Mouse (Mus musculus): ENCODE data around the gene Rasgef1b.

The Rasgef1b gene

GRCm38 (mm10) chr5:99483162-99483561, 245.7 kb downstream of the Rasgef1b start:
- DNase-seq = no peak

DNA sequence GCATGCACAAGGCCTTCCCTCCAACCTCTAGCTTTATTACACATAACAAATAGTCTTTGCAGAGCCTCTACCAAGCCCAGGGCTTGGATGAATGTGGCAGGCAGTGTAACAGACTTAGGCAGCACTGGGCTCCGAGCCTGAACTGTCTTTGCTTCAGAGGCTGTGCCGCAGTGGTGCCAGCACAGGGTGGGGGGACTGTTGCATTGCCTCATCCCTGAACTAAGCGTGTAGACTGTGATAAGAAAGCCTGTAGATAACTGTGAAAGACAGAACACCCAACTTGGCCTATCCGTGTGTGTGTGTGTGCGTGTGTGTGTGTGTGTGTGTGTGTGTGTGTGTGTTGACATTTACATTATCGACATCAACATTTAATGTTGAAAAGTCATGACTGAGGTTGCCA, 246.3 kb downstream of the Rasgef1b start:
- DNase-seq = no peak

DNA sequence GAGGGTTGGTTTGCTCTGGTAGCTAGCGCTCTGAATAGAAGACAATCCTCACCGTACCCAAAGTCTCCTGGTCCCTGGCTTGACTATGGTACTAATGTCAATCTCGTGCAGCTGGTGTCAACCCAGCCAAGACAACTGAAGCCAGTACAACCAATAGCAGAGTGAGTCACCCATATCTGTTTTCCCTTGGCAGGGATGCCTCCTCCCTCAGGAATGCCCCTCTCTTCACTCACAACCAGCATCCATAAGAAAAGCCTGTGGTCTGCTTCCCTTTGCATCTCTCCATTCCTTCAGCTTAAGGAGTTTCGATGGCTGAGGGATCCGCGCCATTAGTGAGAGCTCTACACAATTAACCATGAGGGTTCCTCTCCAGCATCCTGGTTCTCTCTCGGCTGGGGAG, 246.8 kb downstream of the Rasgef1b start:
- DNase-seq = no peak

- DNase-seq = no peak
Observed at GRCm38 (mm10) chr5:99480078-99481031, 248.5 kb downstream of the Rasgef1b start.

DNA sequence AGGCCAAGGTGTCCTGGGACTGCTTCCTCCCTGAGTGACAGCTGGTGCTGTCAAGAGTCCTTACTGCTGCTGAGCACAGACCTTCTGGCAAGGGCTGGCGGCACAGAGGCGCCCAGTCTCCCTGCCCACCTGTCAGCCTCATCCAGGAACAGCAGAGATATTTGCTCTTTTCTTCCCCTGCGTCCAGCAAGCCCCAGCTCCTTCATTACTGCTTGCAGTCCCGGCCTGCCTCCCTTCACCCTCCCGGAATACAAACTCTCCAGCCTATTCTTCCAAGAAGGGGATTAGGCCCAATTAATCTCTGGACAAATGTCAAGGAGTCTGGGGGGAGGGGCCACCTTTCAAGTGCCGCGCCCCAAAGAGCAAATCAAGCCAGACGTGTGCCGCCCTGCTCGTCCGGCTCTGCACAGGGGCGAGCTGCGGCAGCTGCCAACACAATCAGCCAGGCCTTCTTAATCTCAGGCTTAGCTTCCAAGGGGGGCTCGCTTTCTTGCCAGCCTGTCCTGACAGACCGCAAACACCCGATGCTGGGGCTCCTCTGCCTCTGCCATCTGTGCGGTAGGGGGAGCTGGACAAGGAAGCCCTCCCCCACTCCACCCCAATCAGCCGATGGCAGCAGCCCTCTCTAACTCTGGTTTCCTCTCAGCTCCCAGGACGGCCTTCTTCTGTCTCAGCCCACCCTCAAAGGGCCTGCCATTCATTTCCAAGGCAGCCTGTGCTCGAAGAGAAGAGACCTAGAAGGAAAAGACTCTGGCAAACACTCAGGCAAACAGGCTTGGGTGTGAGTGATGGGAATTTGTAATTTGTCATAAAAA, 249.4 kb downstream of the Rasgef1b start:
- DNase-seq = peak; percentile 45 to 69

DNA sequence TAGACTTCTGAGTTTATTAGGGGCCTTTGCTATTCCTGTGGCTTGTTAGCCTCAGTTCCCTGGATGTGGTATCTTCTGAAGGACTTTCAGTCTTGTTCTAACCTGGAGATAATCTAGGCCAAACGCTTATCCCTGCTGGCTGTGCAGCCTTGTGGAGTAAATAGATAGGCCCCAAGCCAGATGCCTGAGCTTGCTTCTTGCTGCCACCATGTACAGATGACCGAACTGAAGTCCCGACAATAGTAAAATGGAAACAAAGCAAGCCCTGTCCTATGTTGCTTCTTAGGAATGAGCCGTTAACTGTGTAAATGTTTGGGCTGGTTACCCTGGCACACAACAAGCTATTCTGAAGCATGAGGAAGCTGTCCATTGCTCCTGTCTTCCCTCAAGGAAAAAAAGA, 250.1 kb downstream of the Rasgef1b start:
- DNase-seq = no peak

- no peak for DNase-seq
Observed at GRCm38 (mm10) chr5:99477420-99477815, 251.4 kb downstream of the Rasgef1b start.

DNA sequence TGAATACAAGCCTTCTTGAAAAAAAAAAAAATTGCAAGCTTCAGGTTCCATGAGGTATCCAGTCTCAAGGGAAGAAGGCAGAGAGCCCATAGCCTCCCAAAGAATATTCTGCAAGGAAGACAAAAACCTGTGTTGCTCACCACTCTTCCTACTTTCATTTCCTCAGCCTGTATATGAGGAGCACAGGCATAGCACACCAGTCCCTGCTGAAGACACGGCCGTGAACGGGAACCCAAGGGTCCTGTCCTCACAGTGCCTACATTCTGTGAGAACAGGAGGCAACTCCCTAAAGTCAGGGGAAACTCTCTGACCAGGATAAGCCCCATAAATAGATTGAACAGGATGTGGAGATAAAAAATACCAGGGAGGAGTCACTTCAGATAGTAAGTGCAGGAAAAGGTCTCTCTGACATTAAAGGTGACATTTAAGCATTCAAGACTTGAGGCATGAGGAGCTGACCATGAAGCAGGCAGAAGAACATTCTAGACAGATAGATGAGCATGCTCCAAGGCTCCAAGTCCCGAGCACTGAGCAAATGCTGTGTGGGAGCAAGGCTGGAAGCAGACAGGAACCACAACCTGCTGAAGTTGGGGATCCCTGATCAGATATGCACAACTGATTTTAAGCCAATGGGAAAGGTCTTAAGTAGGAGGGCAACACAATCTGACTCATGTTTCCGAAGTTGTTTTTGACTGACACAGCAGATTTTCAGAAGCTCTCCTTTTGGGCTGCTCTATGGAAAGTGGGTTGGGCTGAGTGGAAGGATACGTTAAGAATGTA, 252.0 kb downstream of the Rasgef1b start:
- no peak for DNase-seq

- no peak for DNase-seq
Observed at GRCm38 (mm10) chr5:99472607-99473335, 256.1 kb downstream of the Rasgef1b start.

- DNase-seq = no peak
Observed at GRCm38 (mm10) chr5:99471790-99472189, 257.1 kb downstream of the Rasgef1b start.

DNA sequence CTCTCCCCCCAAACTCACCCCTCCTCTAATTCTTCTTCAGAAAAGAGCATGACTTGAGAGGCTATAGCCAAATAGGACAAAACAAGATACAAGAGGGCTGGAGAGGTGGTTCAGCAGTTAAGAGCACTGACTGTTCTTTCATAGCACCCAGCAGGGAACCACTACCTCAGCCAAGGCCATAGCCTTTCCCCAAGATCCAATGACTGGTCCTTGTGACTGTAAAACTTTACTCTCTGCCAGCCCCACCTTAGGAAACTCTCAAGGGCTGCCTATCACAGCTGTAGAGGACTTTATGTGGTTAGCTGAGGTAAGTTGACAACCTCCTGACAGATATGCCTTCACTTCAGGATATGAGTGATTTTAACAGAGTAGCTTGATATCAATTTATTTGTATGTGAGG, 258.3 kb downstream of the Rasgef1b start:
- no peak for DNase-seq

DNA sequence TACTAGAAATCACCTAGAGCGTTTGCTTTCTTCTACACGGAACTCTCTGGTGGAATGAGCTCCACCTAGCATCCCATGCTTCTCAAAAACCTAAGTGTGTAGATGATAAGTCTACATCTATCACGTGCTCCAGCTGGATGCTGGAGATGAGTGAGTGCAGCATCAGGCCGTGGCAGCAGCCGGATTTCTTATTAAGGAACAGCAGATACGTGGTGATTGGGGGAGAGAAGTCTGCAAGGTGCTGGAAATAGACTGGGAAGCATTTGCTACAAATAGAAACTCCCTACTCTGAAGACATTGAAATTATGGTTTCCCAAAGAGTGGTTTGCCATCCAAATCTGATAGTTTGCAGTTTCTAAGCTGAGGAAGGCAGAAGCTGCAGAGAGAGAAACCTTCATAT, 269.9 kb downstream of the Rasgef1b start:
- DNase-seq = no peak

DNA sequence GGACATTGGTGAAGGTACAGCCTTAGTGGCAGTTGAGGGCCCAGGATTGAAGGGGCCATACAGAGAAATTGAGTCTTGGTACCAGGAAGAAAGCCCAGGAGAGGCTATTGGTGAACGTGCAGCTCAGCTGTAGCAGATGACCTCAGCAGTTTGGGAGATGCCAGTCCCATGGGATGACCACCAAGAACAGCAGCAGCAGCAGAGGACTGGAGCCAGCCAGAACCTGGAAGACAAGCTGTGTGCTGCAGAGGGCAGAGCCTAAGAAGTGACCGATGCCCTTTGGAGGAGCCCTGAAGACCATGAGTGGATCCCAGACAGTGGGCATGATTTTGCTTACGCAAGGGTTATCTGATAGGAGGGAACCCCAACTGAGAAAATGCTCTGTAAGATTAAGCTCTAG, 271.6 kb downstream of the Rasgef1b start:
- DNase-seq = no peak

GRCm38 (mm10) chr5:99451939-99452338, 276.9 kb downstream of the Rasgef1b start:
- DNase-seq = no peak

- DNase-seq = no peak
Observed at GRCm38 (mm10) chr5:99451416-99451815, 277.4 kb downstream of the Rasgef1b start.

DNA sequence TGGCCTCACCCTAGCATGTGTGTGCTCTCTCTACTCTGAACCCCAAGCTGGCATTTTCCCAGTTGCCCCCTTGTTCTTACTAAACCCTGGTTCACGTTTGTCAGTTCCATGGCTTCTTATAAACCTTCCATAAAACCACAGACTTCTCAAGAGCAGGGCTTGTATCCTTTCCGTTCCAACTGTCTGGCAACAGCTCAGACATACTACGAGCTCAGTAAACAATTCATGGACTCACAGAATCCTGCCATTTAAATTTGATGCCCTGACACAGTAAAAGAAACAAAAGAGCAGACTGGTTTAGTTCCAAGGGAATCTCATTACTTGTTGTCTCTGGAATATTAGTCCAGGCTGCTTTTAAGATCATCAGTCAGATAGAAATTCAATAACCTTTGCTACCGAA, 277.9 kb downstream of the Rasgef1b start:
- no peak for DNase-seq

- no peak for DNase-seq
Observed at GRCm38 (mm10) chr5:99450463-99450862, 278.4 kb downstream of the Rasgef1b start.

DNA sequence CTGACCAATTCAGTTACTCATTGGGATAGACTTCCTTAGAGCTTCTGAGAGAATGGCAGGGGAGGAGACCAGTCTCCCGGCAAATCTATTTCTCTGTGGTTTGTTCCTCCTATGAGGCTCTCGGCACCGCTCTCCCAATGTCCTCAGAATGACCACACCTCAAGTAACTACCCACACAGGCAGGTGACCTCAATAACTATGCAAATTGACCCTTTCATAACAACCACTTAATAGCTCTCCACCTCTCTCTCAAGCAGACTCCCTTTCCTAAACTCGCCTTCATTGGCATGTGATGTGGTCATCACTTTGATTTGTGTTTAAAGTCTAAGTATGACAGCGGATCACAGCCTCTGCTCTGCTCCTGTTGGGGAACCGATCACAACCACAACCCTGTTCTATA, 281.4 kb downstream of the Rasgef1b start:
- DNase-seq = no peak

DNA sequence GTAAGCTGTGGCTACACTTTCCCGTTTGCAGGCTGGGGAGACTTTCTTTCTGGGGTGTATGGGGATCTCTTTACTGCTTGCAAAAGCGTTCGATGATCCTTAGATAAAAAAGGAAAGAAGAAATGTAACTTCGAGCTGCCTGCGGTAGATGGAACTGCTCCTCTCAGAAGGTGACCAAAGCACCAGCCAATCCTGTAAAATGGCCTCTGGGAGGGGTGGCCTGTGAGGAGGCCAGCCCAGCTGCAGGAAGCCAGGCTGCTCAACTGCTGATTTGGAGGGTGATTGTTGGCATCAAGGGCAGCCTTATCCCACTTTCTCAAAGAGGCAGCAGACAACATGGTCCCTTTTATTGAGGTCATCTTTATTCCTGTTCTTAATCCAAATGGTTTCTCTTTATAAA, 283.6 kb downstream of the Rasgef1b start:
- DNase-seq = no peak

GRCm38 (mm10) chr5:99444777-99445176, 284.1 kb downstream of the Rasgef1b start:
- peak in 1 of 2 experiments; percentile 10 for DNase-seq

DNA sequence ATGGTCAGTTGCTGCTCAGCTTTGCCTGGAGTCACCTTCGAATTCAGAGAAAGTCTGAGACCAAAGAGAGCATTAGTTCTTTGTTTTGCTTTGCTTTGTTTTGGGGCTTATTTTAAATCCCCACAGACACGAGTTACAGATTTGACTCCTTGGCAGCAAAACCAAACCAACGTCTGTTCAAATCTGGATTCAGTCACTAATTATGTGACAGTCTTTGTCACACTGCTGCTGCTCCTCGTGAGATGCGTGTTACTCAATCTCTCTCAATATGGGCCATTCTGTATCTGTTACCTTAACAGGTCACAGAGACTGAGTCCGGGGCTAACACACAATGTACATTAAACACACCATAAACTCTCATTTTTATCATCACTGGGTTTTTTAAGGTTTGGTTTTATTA, 288.8 kb downstream of the Rasgef1b start:
- no peak for DNase-seq

DNA sequence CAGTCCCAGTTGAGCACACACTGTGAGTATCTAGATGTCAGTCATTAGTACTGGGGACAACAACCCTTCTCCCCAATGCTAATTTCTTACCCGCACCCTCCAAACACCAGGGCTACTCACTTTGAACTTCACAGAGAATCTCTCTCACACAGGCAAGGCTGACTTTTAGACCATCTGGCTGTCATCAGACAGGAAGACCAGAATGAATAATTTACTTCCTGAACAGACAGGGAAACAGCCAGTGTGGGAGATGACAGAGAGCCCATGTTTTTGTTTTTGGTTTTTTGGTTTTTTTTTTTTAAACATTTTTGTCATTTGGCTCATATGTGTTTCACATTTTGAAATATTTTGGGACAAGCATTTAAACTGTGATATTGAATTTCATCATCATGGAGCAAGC, 290.3 kb downstream of the Rasgef1b start:
- no peak for DNase-seq

All from kidney, postnatal 4 days (tissue).